Mouse (Mus musculus) liver, embryonic 12.5 days (tissue): Measurements from ENCODE around the gene Slc12a4. TPM values are rescaled to one million over a fixed set of nuclear protein-coding genes. Genes with fewer than 3 reads are reported as not detected.
"Not testable (repeated sequence)": the region's sequence is repeated elsewhere in the genome, so short reads cannot be mapped to it uniquely, and the experiment has no call there.

Source experiments
- ATAC-seq: fragments of 200-750 bp; cut with Nextera tagmentation; 2 replicates; pipeline ENCODE4 v1.8.0; 2017; ENCODE audit warnings: moderate number of reproducible peaks, mild to moderate bottlenecking, moderate library complexity
- H3K27ac ChIP-seq: fragments of 300-500 bp; sonication (generic); 2 replicates; pipeline ENCODE4 v1.5.1; 2016; ENCODE audit warnings: mild to moderate bottlenecking
- H3K27me3 ChIP-seq: fragments of 300-500 bp; sonication (generic); replicated peaks from 2 replicates; pipeline ENCODE4 v1.6.1; 2016; ENCODE audit warnings: mild to moderate bottlenecking, moderate library complexity
- H3K36me3 ChIP-seq: fragments of 300-500 bp; sonication (generic); 2 replicates; pipeline ENCODE4 v1.6.1; 2016; ENCODE audit warnings: mild to moderate bottlenecking, moderate library complexity
- H3K4me1 ChIP-seq: fragments of 300-500 bp; sonication (generic); 2 replicates; pipeline ENCODE4 v1.6.1; 2016
- H3K4me2 ChIP-seq: fragments of 300-500 bp; sonication (generic); 2 replicates; pipeline ENCODE4 v1.6.1; 2016; ENCODE audit warnings: mild to moderate bottlenecking, moderate library complexity
- H3K4me3 ChIP-seq: fragments of 300-500 bp; sonication (generic); 2 replicates; pipeline ENCODE4 v1.5.1; 2016; ENCODE audit warnings: mild to moderate bottlenecking, moderate library complexity
- H3K9ac ChIP-seq: fragments of 300-500 bp; sonication (generic); 2 replicates; pipeline ENCODE4 v1.6.1; 2016; ENCODE audit warnings: mild to moderate bottlenecking, moderate library complexity
- H3K9me3 ChIP-seq: fragments of 300-500 bp; sonication (generic); replicated peaks from 2 replicates; pipeline ENCODE4 v1.6.1; 2016; ENCODE audit warnings: mild to moderate bottlenecking, moderate library complexity
- WGBS: fragments of 180-500 bp; shearing (Covaris S2); methylation state at CpG from one replicate; pipeline ENCODE4 v1.1.7; 2016; ENCODE audit not compliant: insufficient replicate concordance; 5-methylcytosine and 5-hydroxymethylcytosine counted together
- polyA plus RNA-seq: library from polyadenylated mRNA; unstranded; fragments of >200 nt; fragmentation: Nextera tagmentation; extraction: Ambion mirVana; gene quantifications from 2 replicates; pipeline ENCODE4 v1.2.1, GENCODE M21; 2016

Slc12a4 gene
- polyA plus RNA-seq, 1 experiment from 2014 or later: 18.6 TPM

DNA sequence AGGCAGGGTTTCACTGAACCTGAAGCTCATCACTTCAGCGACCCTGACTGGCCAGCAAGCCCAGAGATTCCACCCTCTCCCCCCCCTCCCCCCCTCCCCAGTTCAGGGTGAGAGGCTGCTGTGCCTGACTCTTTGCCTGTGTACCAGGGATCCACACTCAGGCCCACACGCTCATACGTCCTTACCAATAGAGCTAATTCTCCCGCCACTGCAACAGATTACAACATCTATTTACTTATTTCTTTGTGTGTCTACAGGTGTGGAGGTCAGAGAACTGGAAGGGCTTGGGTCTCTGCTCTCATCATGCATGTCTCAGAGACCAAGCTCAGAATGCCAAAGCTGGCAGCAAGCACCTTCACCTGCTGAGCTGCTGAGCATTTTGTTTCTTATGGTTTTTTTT is 27.3 kb upstream of the Slc12a4 start:
- Histone ChIP-seq H3K4me2 (no peak overlapping the region), H3K9me3 (no peaks in the 10 kb centered on the region), H3K9ac (no peak overlapping the region), H3K4me1 (peaks cover 6% of the 10 kb centered on the region), H3K27ac (no peak overlapping the region), H3K27me3 (peaks cover 34% of the 10 kb centered on the region; the same call in 1 of the 2 replicates), H3K36me3 (no peaks in the 10 kb centered on the region), H3K4me3 (no peak overlapping the region)
- 46% methylated on average over 4 of the region's 4 CpGs for WGBS
- no peak for ATAC-seq

GRCm38 (mm10) chr8:105992499-105992898 is 26.6 kb upstream of the Slc12a4 start:
- Histone ChIP-seq H3K36me3 (no peaks in the 10 kb centered on the region), H3K27ac (no peak overlapping the region), H3K4me3 (no peak overlapping the region), H3K4me1 (peaks cover 3% of the 10 kb centered on the region), H3K9me3 (no peaks in the 10 kb centered on the region), H3K27me3 (peaks cover 37% of the 10 kb centered on the region; the same call in 1 of the 2 replicates), H3K9ac (no peak overlapping the region), H3K4me2 (no peak overlapping the region)
- WGBS: 43% methylated on average over 5 of the region's 5 CpGs
- no peak for ATAC-seq

DNA sequence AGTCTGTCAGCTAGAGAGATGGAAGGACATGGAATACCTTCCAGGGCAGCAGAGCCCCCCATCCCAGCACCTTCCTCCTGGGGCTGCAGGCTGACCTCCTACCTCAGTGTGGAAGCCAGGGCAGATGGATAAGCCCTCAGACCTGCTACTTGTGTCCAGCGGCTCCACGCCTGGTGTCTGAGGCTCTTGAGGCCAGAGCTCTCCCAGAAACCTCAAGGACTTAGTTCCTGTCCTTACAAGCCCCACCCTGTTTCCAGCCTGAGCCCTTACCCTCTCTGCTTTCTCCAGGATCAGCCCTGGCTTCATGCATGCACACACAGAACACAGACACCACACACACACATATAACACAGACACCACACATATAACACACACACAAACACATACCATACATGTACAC is 25.6 kb upstream of the Slc12a4 start:
- Histone ChIP-seq H3K4me1 (peaks cover 2% of the 10 kb centered on the region; the same call in 1 of the 2 replicates), H3K9me3 (no peaks in the 10 kb centered on the region), H3K4me2 (no peak overlapping the region), H3K9ac (no peak overlapping the region), H3K27ac (no peak overlapping the region), H3K27me3 (peaks cover 40% of the 10 kb centered on the region; the same call in 1 of the 2 replicates), H3K36me3 (no peaks in the 10 kb centered on the region), H3K4me3 (no peak overlapping the region)
- 54% methylated on average over 2 of the region's 2 CpGs for WGBS
- ATAC-seq: no peak

- Histone ChIP-seq H3K27me3 (peaks cover 35% of the 10 kb centered on the region; the same call in 1 of the 2 replicates), H3K4me1 (peaks cover 2% of the 10 kb centered on the region; the same call in 1 of the 2 replicates), H3K9me3 (no peaks in the 10 kb centered on the region), H3K4me2 (0 out of 2 replicates have a peak within 1 kb of the TSS, but pooled peaks have one; percentile 19), H3K4me3 (no peak within 1 kb of the TSS), H3K9ac (no peak within 1 kb of the TSS; the same call in 1 of the 2 replicates), H3K27ac (no peak within 1 kb of the TSS), H3K36me3 (no peaks in the 10 kb centered on the region)
- peak; percentile 57 for ATAC-seq
- 9% methylated on average over 15 of the region's 15 CpGs for WGBS
Observed at GRCm38 (mm10) chr8:105990856-105991387, 25.0 kb upstream of the Slc12a4 start, which contains the start of gene Dus2. Gene Dus2 (plus strand): TSS chr8:105991337.

DNA sequence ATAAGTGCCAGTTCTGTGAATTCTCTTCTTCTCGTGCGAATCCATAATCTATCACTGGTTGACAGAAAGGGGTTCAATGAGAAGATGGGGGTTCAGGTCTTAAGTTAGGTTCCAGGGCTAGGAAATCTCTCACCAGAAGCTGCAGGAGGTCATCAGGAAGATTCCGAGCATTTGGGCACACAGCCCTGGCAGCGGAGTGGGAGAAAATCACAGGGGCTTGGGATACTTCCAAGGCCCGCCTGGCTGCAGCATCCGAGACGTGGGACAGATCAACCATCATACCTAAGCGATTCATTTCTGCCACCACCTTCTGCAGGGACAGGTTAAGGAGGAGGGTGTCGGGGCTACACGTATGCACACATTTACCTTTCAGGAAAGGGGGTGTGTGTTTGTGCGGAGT is 22.6 kb upstream of the Slc12a4 start:
- ATAC-seq: no peak
- Histone ChIP-seq H3K27me3 (peaks cover 40% of the 10 kb centered on the region), H3K4me3 (no peak overlapping the region), H3K27ac (no peak overlapping the region), H3K36me3 (no peaks in the 10 kb centered on the region), H3K9ac (no peak overlapping the region), H3K4me2 (no peak overlapping the region), H3K9me3 (no peaks in the 10 kb centered on the region), H3K4me1 (peaks cover 2% of the 10 kb centered on the region; the same call in 1 of the 2 replicates)
- 74% methylated on average over 11 of the region's 11 CpGs for WGBS

- not testable (repeated sequence) for H3K4me1 ChIP-seq
- WGBS: 58% methylated on average over 11 of the region's 11 CpGs
Observed at GRCm38 (mm10) chr8:105983406-105983805, 17.5 kb upstream of the Slc12a4 start.

DNA sequence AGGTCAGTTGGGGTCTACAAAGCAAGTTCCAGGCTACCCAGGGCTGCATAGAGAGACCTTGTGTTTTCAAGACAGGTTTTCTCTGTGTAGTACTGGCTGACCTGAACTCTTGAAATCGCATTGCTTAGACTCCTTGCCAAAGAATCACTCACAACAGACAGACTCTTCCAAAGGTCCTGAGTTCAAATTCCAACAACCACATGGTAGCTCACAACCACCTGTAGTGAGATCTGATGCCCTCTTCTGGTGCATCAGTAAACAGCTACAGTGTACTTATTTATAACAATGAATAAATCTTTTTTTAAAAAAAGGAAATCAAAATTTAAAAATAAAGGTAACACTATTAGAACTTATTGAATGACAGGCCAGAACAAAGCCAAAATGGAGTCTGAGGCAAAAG is 15.2 kb upstream of the Slc12a4 start:
- no peak overlapping the region for H3K27ac ChIP-seq
- H3K4me2 ChIP-seq: no peak overlapping the region
- WGBS: 87% methylated on average over 1 of the region's 1 CpGs
- no peaks in the 10 kb centered on the region for H3K9me3 ChIP-seq
- H3K27me3 ChIP-seq: peaks cover 11% of the 10 kb centered on the region
- ATAC-seq: no peak
- H3K4me3 ChIP-seq: no peak overlapping the region
- H3K9ac ChIP-seq: no peak overlapping the region
- peaks cover 10% of the 10 kb centered on the region; the same call in 1 of the 2 replicates for H3K4me1 ChIP-seq
- H3K36me3 ChIP-seq: no peaks in the 10 kb centered on the region

More at GRCm38 (mm10) chr8:105983406-105983805, 17.5 kb upstream of the Slc12a4 start:
- not testable (repeated sequence) for H3K9me3 ChIP-seq, ATAC-seq, H3K36me3 ChIP-seq, H3K27ac ChIP-seq, H3K4me2 ChIP-seq, H3K9ac ChIP-seq, H3K4me3 ChIP-seq
- H3K27me3 ChIP-seq: peaks cover 19% of the 10 kb centered on the region

DNA sequence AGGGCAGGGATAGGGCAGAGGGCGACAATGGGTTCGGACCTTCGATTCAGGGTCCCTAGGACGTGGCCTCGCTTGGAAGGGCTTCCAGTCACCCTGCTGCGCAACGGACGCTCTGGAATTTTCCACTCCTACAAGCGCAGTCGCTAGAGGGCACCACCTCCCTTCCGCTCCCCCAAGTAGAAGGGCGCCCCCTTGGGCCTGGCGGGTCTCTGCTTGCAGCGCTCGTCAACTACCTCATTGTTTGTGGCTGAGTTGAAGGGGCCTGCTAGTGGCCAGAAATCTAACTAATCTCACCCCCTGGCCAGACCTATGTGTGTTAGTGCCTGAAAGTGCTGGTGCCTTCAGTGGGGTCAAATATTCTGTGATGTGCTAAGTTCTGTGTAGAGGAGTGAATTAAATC is 13.4 kb upstream of the Slc12a4 start, which contains the start of gene Dpep3:
Gene Dpep3, minus strand, starts transcription at position 105 of the 400 bp plus-strand sequence.
- Histone ChIP-seq H3K27me3 (no peaks in the 10 kb centered on the region), H3K4me1 (peaks cover 16% of the 10 kb centered on the region; the same call in 1 of the 2 replicates), H3K9me3 (no peaks in the 10 kb centered on the region), H3K4me3 (no peak within 1 kb of the TSS), H3K9ac (no peak within 1 kb of the TSS), H3K36me3 (no peaks in the 10 kb centered on the region), H3K4me2 (no peak within 1 kb of the TSS), H3K27ac (no peak within 1 kb of the TSS)
- no peak for ATAC-seq
- WGBS: 86% methylated on average over 15 of the region's 15 CpGs

GRCm38 (mm10) chr8:105975363-105975762 is 9.5 kb upstream of the Slc12a4 start:
- H3K9ac ChIP-seq: no peak overlapping the region
- no peak overlapping the region for H3K27ac ChIP-seq
- WGBS: 69% methylated on average over 7 of the region's 7 CpGs
- H3K4me2 ChIP-seq: no peak overlapping the region
- no peak for ATAC-seq
- H3K36me3 ChIP-seq: no peaks in the 10 kb centered on the region
- peaks cover 17% of the 10 kb centered on the region; the same call in 1 of the 2 replicates for H3K4me1 ChIP-seq
- no peaks in the 10 kb centered on the region for H3K27me3 ChIP-seq
- no peaks in the 10 kb centered on the region for H3K9me3 ChIP-seq
- no peak overlapping the region for H3K4me3 ChIP-seq

DNA sequence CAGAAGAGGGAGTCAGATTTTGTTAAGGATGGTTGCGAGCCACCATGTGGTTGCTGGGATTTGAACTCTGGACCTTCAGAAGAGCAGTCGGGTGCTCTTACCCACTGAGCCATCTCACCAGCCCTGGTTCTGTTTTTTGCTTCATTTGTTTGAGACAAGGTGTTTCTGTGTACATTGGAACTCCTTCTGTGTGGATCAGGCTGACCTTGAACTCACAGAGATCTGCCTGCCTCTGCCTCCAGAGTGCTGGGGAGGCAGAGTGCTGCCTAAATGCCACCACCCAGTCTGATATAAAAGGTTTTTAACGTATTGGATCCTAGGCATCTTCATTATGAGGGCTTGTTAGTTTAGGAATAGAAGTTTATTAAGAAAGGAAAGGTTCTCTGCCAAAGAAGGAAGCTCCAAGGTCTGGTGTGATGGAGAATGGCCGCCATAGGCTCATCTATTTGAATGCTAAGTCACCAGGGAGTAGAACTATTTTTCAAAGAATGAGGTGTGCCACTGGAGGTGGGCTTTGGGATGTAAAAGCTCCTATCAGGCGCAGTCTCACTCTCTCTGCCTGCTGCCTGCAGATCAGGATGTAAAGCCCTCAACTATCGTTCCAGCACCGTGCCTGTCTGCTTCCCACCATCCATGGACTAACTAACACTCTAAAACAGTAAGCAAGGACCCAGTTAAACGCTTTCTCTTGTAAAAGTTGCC is 5.3 kb upstream of the Slc12a4 start:
- no peak overlapping the region for H3K9ac ChIP-seq
- H3K4me2 ChIP-seq: no peak overlapping the region
- WGBS: 67% methylated on average over 8 of the region's 8 CpGs
- no peaks in the 10 kb centered on the region for H3K27me3 ChIP-seq
- no peaks in the 10 kb centered on the region for H3K9me3 ChIP-seq
- no peak overlapping the region; the same call in 1 of the 2 replicates for H3K27ac ChIP-seq
- no peaks in the 10 kb centered on the region for H3K36me3 ChIP-seq
- no peak overlapping the region for H3K4me3 ChIP-seq
- ATAC-seq: no peak
- H3K4me1 ChIP-seq: peaks cover 33% of the 10 kb centered on the region

GRCm38 (mm10) chr8:105969367-105969766 is 3.5 kb upstream of the Slc12a4 start:
- Histone ChIP-seq H3K4me1 (peaks cover 44% of the 10 kb centered on the region), H3K4me2 (no peak overlapping the region), H3K36me3 (no peaks in the 10 kb centered on the region), H3K9ac (no peak overlapping the region), H3K9me3 (no peaks in the 10 kb centered on the region), H3K4me3 (no peak overlapping the region), H3K27me3 (0 out of 2 replicates have a peak, but pooled peaks cover 2% of the 10 kb centered on the region), H3K27ac (no peak overlapping the region)
- ATAC-seq: no peak
- 67% methylated on average over 1 of the region's 1 CpGs for WGBS

DNA sequence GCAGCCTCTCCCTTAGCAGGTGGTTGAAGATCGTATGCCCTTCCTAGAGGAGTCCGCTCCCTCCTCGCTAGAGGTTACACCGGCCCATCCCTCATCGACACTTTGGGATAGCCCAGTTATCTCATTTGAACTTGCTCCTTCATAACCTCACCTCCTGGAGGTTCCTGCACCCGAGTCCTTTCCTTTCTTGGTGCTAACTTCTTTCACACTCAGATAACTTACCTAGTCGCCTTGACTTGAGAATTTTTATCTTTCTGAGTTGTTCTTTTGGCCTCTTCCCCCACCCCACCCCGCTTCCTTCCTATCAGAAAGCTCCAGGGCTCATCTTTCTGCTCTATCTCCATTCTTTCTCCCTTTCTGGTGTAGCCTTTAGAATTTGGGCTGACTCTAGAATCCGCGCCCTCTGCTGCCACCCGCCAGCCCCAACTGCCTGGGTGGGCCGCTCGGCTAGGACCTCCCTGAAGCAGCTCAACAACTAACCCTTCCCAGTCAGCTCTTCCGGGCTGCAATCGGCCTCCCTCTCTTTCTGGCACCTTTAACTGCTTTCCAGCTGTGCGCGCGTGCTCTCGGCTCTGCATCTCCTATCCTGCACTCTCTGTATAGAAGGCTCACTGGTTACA is 905 bp upstream of the Slc12a4 start:
- Histone ChIP-seq H3K9ac (peak overlapping the region; percentile 80), H3K4me2 (peak overlapping the region; percentile 96), H3K27ac (peak overlapping the region; percentile 95), H3K27me3 (0 out of 2 replicates have a peak, but pooled peaks cover 4% of the 10 kb centered on the region), H3K4me3 (peak overlapping the region; percentile 73), H3K9me3 (no peaks in the 10 kb centered on the region), H3K36me3 (no peaks in the 10 kb centered on the region), H3K4me1 (peaks cover 66% of the 10 kb centered on the region)
- ATAC-seq: peak; percentile 82
- WGBS: 3% methylated on average over 19 of the region's 19 CpGs
